Mouse (Mus musculus) MEL (cell line): ENCODE measurements around the gene Pon3. TPM values are rescaled to one million over a fixed set of nuclear protein-coding genes. Genes with fewer than 3 reads are reported as not detected.

Source experiments
- DNase-seq: peaks from one replicate; pipeline ENCODE4 v3.0.0; 2011; ENCODE audit warnings: low read depth, low spot score
- H3K27ac ChIP-seq: 2 replicates; pipeline ENCODE4 v1.5.1; 2012; ENCODE audit warnings: low read depth, mild to moderate bottlenecking, control low read depth, low read length, moderate library complexity; ENCODE audit not compliant: control insufficient read depth
- H3K27me3 ChIP-seq, 2 experiments: fragments of 150-350 bp in 1 of 2; sonication (generic) in 1 of 2; 2 replicates each; pipeline ENCODE4 v1.6.1; 2012; ENCODE audit warnings: low read length in 2 of 2, mild to moderate bottlenecking in 2 of 2, improper control_type of control experiment in 1 of 2, moderate library complexity in 1 of 2; ENCODE audit not compliant: insufficient read depth in 2 of 2, control insufficient read depth in 1 of 2
- H3K36me3 ChIP-seq, 2 experiments: 2 replicates each; pipeline ENCODE4 v1.6.1; 2012 to 2014; ENCODE audit warnings: low read length in 2 of 2, improper control_type of control experiment in 1 of 2, inconsistent platforms in 1 of 2, mild to moderate bottlenecking in 1 of 2; ENCODE audit not compliant: insufficient read depth in 2 of 2, control insufficient read depth in 1 of 2
- H3K4me1 ChIP-seq, 2 experiments: fragments of 150-350 bp in 1 of 2; sonication (generic) in 1 of 2; 2 replicates each; pipeline ENCODE4 v1.6.1; 2012; ENCODE audit warnings: low read length in 2 of 2, improper control_type of control experiment in 1 of 2, mild to moderate bottlenecking in 1 of 2; ENCODE audit not compliant: insufficient read depth in 2 of 2, control insufficient read depth in 1 of 2
- H3K4me3 ChIP-seq, 2 experiments: fragments of 150-350 bp in 1 of 2; sonication (generic) in 1 of 2; 2 replicates each; pipeline ENCODE4 v1.5.1; 2012; ENCODE audit warnings: low read depth in 2 of 2, low read length in 2 of 2, mild to moderate bottlenecking in 2 of 2, moderate library complexity in 2 of 2, control low read depth in 1 of 2, improper control_type of control experiment in 1 of 2; ENCODE audit not compliant: control insufficient read depth in 1 of 2, insufficient read depth in 1 of 2
- H3K79me2 ChIP-seq: 2 replicates; pipeline ENCODE4 v1.6.1; 2012; ENCODE audit warnings: mild to moderate bottlenecking, low read length, moderate library complexity; ENCODE audit not compliant: control insufficient read depth, poor library complexity, insufficient read depth
- H3K9ac ChIP-seq: 2 replicates; pipeline ENCODE4 v1.6.1; 2012; ENCODE audit warnings: low read depth, mild to moderate bottlenecking, control low read depth, low read length, moderate library complexity; ENCODE audit not compliant: control insufficient read depth, poor library complexity, severe bottlenecking
- H3K9me3 ChIP-seq: fragments of 150-350 bp; sonication (generic); replicated peaks from 2 replicates; pipeline ENCODE4 v1.6.1; 2012; ENCODE audit warnings: mild to moderate bottlenecking, low read length, improper control_type of control experiment, moderate library complexity; ENCODE audit not compliant: insufficient read depth
- CHD1 ChIP-seq: IDR thresholded peaks from 2 replicates; pipeline ENCODE4 v1.6.1; 2012; ENCODE audit warnings: low read depth, mild to moderate bottlenecking, inconsistent platforms, low read length, improper control_type of control experiment
- CHD2 ChIP-seq: IDR thresholded peaks from 2 replicates; pipeline ENCODE4 v1.6.1; 2011; ENCODE audit warnings: low read length, improper control_type of control experiment
- CTCF ChIP-seq, 3 experiments: IDR thresholded peaks in 2 of 3; conservative IDR thresholded peaks in 1 of 3; 2 replicates each; pipeline ENCODE4 v1.5.1; 2011 to 2012; ENCODE audit warnings: low read length in 3 of 3, low read depth in 2 of 3, mild to moderate bottlenecking in 2 of 3, improper control_type of control experiment in 1 of 3, inconsistent platforms in 1 of 3, mixed read lengths in 1 of 3, moderate library complexity in 1 of 3; ENCODE audit not compliant: control insufficient read depth in 1 of 3, insufficient read depth in 1 of 3, poor library complexity in 1 of 3, severe bottlenecking in 1 of 3
- ELF1 ChIP-seq: IDR thresholded peaks from 2 replicates; pipeline ENCODE4 v1.6.1; 2014; ENCODE audit warnings: low read depth, mild to moderate bottlenecking, inconsistent platforms, low read length, improper control_type of control experiment, moderate library complexity
- EP300 ChIP-seq, 2 experiments: IDR thresholded peaks; 2 replicates each; pipeline ENCODE4 v1.6.1; 2011; ENCODE audit warnings: improper control_type of control experiment in 2 of 2, low read length in 2 of 2, low read depth in 1 of 2, mild to moderate bottlenecking in 1 of 2
- ETS1 ChIP-seq: IDR thresholded peaks from 2 replicates; pipeline ENCODE4 v1.6.1; 2012; ENCODE audit warnings: low read depth, mild to moderate bottlenecking, inconsistent platforms, low read length, improper control_type of control experiment, moderate library complexity
- GABPA ChIP-seq: IDR thresholded peaks from 2 replicates; pipeline ENCODE4 v1.6.1; 2012; ENCODE audit warnings: low read depth, mild to moderate bottlenecking, inconsistent platforms, low read length, improper control_type of control experiment, moderate library complexity
- MAX ChIP-seq: IDR thresholded peaks from 2 replicates; pipeline ENCODE4 v1.6.1; 2011; ENCODE audit warnings: low read length, improper control_type of control experiment
- MAZ ChIP-seq: IDR thresholded peaks from 2 replicates; pipeline ENCODE4 v1.6.1; 2012; ENCODE audit warnings: low read depth, mild to moderate bottlenecking, inconsistent platforms, low read length, improper control_type of control experiment
- MXI1 ChIP-seq: IDR thresholded peaks from 2 replicates; pipeline ENCODE4 v1.6.1; 2011; ENCODE audit warnings: mild to moderate bottlenecking, low read depth, low read length, improper control_type of control experiment
- MYB ChIP-seq: IDR thresholded peaks from 2 replicates; pipeline ENCODE4 v1.6.1; 2011; ENCODE audit warnings: mild to moderate bottlenecking, low read depth, low read length, improper control_type of control experiment
- MYC ChIP-seq: IDR thresholded peaks from 2 replicates; pipeline ENCODE4 v1.6.1; 2011; ENCODE audit warnings: low read depth, mild to moderate bottlenecking, low read length, improper control_type of control experiment, moderate library complexity
- NELFE ChIP-seq: IDR thresholded peaks from 2 replicates; pipeline ENCODE4 v1.6.1; 2011; ENCODE audit warnings: low read depth, low read length, improper control_type of control experiment
- NRF1 ChIP-seq: IDR thresholded peaks from 2 replicates; pipeline ENCODE4 v1.6.1; 2014; ENCODE audit warnings: low read depth, mild to moderate bottlenecking, inconsistent platforms, low read length, improper control_type of control experiment, moderate library complexity; ENCODE audit not compliant: poor library complexity, insufficient read depth, severe bottlenecking
- POLR2A ChIP-seq, 2 experiments: IDR thresholded peaks; 2 replicates each; pipeline ENCODE4 v1.6.1; 2011 to 2012; ENCODE audit warnings: low read length in 2 of 2, mild to moderate bottlenecking in 2 of 2, control low read depth in 1 of 2, improper control_type of control experiment in 1 of 2, low read depth in 1 of 2, moderate library complexity in 1 of 2; ENCODE audit not compliant: control insufficient read depth in 1 of 2, insufficient read depth in 1 of 2, poor library complexity in 1 of 2
- POLR2AphosphoS5 ChIP-seq: IDR thresholded peaks from 2 replicates; pipeline ENCODE4 v1.6.1; 2012; ENCODE audit warnings: low read depth, borderline replicate concordance, mild to moderate bottlenecking, inconsistent platforms, low read length, moderate library complexity, mixed read lengths
- RAD21 ChIP-seq: IDR thresholded peaks from 2 replicates; pipeline ENCODE4 v1.6.1; 2011; ENCODE audit warnings: mild to moderate bottlenecking, low read depth, low read length, improper control_type of control experiment
- RCOR1 ChIP-seq: IDR thresholded peaks from 2 replicates; pipeline ENCODE4 v1.6.1; 2012; ENCODE audit warnings: low read depth, mild to moderate bottlenecking, inconsistent platforms, low read length, improper control_type of control experiment
- SIN3A ChIP-seq: IDR thresholded peaks from 2 replicates; pipeline ENCODE4 v1.6.1; 2012; ENCODE audit warnings: low read length, improper control_type of control experiment, inconsistent platforms
- TAL1 ChIP-seq: IDR thresholded peaks from 2 replicates; pipeline ENCODE4 v1.6.1; 2012; ENCODE audit warnings: mild to moderate bottlenecking, inconsistent platforms, low read length, moderate library complexity, mixed read lengths
- TBP ChIP-seq: IDR thresholded peaks from 2 replicates; pipeline ENCODE4 v1.8.0; 2011; ENCODE audit warnings: low read depth, low read length, improper control_type of control experiment
- TCF12 ChIP-seq: IDR thresholded peaks from 2 replicates; pipeline ENCODE4 v1.6.1; 2014; ENCODE audit warnings: low read depth, mild to moderate bottlenecking, inconsistent platforms, low read length, improper control_type of control experiment, moderate library complexity
- UBTF ChIP-seq: IDR thresholded peaks from 2 replicates; pipeline ENCODE4 v1.6.1; 2012; ENCODE audit warnings: low read depth, mild to moderate bottlenecking, inconsistent platforms, low read length, improper control_type of control experiment, moderate library complexity, borderline replicate concordance; ENCODE audit not compliant: insufficient read depth
- USF2 ChIP-seq, 2 experiments: IDR thresholded peaks; 2 replicates each; pipeline ENCODE4 v1.6.1; 2011 to 2012; ENCODE audit warnings: improper control_type of control experiment in 2 of 2, low read length in 2 of 2, borderline replicate concordance in 1 of 2, inconsistent platforms in 1 of 2, low read depth in 1 of 2, mild to moderate bottlenecking in 1 of 2; ENCODE audit not compliant: insufficient read depth in 1 of 2
- ZC3H11A ChIP-seq: IDR thresholded peaks from 2 replicates; pipeline ENCODE4 v1.6.1; 2012; ENCODE audit warnings: low read depth, mild to moderate bottlenecking, inconsistent platforms, low read length, improper control_type of control experiment
- ZKSCAN1 ChIP-seq: IDR thresholded peaks from 2 replicates; pipeline ENCODE4 v1.6.1; 2012; ENCODE audit warnings: low read depth, mild to moderate bottlenecking, inconsistent platforms, low read length, improper control_type of control experiment, moderate library complexity
- ZMIZ1 ChIP-seq: IDR thresholded peaks from 2 replicates; pipeline ENCODE4 v1.6.1; 2012; ENCODE audit warnings: low read depth, mild to moderate bottlenecking, inconsistent platforms, low read length, improper control_type of control experiment, moderate library complexity
- ZNF384 ChIP-seq: IDR thresholded peaks from 2 replicates; pipeline ENCODE4 v1.6.1; 2012; ENCODE audit warnings: low read depth, mild to moderate bottlenecking, inconsistent platforms, low read length, improper control_type of control experiment
- polyA plus RNA-seq, 2 experiments: library from polyadenylated mRNA; stranded (reverse) in 1 of 2; unstranded in 1 of 2; fragments of >175 nt in 1 of 2; fragments of >200 nt in 1 of 2; gene quantifications; 2 replicates each; pipeline versions ENCODE4 v1.2.1 to v1.2.4; 2012; ENCODE audit warnings: low replicate concordance in 2 of 2, low read depth in 1 of 2; ENCODE audit not compliant: insufficient read length in 2 of 2, insufficient read depth in 1 of 2, missing spikeins in 1 of 2
- total RNA-seq: library from RNA; depleted of rRNA; stranded (reverse); fragments of 300-350 nt; gene quantifications from 2 replicates; pipeline ENCODE4 v1.2.3, GENCODE M21; 2012

Pon3 gene
- total and polyA plus RNA-seq, 3 experiments: 2.9 to 5.9 TPM; not detected in 1

DNA sequence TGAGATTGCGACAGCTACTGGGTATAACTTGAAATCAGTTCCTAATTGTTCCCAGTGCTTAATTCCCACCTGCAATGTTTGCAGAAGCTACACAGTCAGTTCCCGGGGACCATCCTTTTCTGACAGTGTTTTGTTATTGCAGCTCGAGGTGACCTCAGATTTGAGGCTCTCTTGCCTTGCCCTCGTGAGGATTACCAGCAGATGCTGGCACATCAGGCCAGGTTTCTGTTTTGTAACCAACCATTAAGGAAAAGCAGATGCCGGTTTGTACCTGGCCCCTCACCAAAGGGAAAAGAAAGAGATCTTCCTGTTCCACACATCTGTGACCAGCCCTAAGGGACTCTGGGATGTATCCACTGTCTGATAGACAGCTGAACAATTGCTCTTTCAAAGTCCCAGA lies 43.5 kb upstream of the Pon3 start:
- H3K9me3 ChIP-seq: no peaks in the 10 kb centered on the region
- H3K4me3 ChIP-seq: no peak overlapping the region
- H3K9ac ChIP-seq: no peak overlapping the region
- peaks cover 0 to 18% of the 10 kb centered on the region in 2 experiments; a peak in 2 of 4 replicates for H3K36me3 ChIP-seq
- H3K79me2 ChIP-seq: peaks cover 21% of the 10 kb centered on the region
- TF ChIP-seq TBP (no peak), ZC3H11A (no peak), ETS1 (no peak), NRF1 (no peak), USF2 (IDR thresholded peaks at IDR 0.05; ENCODE audit: borderline replicate concordance in 1 of 2, insufficient read depth in 1 of 2, low read depth in 1 of 2, low read length in 2 of 2) (no peak), TAL1 (no peak), CHD2 (no peak), EP300 (IDR thresholded peaks at IDR 0.05; ENCODE audit: low read depth in 1 of 2, low read length in 2 of 2) (no peak), RAD21 (no peak)
- no peak for DNase-seq
- H3K27ac ChIP-seq: no peak overlapping the region
- no peaks in the 10 kb centered on the region for H3K27me3 ChIP-seq
- peaks cover 2 to 17% of the 10 kb centered on the region in 2 experiments for H3K4me1 ChIP-seq

DNA sequence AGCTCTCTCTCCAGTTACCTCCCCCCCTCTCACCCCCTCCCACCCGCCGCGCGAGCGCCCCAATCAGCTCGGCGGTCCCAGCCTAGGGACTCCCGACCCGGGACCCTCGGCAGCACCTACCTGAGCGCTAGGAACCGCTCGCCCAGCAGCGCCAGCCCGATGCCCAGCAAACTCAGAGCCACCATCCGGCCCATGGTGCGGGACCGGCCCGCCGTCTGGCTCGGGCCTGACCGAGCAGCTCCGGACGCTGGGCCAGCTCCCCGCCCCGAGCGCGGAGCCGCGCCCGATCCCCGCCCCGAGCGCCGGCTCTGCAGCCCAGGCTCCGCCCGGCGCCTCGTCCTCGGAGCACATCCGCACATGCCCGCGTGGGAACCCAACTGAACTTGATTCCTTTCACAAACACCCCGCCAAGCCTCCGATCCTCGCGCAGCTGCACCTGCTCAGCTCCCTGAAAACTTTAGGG lies 42.0 kb upstream of the Pon3 start, which contains the start of gene Pon2:
Gene Pon2, minus strand, starts transcription at position 364 of the 463 bp plus-strand sequence.
- Histone ChIP-seq H3K9me3 (no peaks in the 10 kb centered on the region), H3K4me1 (peaks cover 2 to 19% of the 10 kb centered on the region in 2 experiments), H3K36me3 (peaks cover 0 to 22% of the 10 kb centered on the region in 2 experiments; a peak in 2 of 4 replicates), H3K79me2 (peaks cover 27% of the 10 kb centered on the region), H3K27ac (peak within 1 kb of the TSS; percentile 100), H3K27me3 (no peaks in the 10 kb centered on the region), H3K4me3 (peak within 1 kb of the TSS; percentile 88 to 95), H3K9ac (peak within 1 kb of the TSS; percentile 99)
- TF ChIP-seq USF2 (IDR thresholded peaks at IDR 0.05; ENCODE audit: borderline replicate concordance in 1 of 2, insufficient read depth in 1 of 2, low read depth in 1 of 2, low read length in 2 of 2): no peak
- no peak for TF ChIP-seq RCOR1
- peak; percentile 64 for TF ChIP-seq TBP
- TF ChIP-seq MAX: peak; percentile 79; the same call in 1 of the 2 replicates
- TF ChIP-seq ETS1: 0 out of 2 replicates have a peak, but pooled peaks have one; percentile 31
- TF ChIP-seq ZKSCAN1: no peak
- TF ChIP-seq NRF1: 0 out of 2 replicates have a peak, but pooled peaks have one; percentile 40
- peak; percentile 69 to 79 for TF ChIP-seq POLR2A (IDR thresholded peaks at IDR 0.05; ENCODE audit: control insufficient read depth in 1 of 2, insufficient read depth in 1 of 2, low read depth in 1 of 2, low read length in 2 of 2, poor library complexity in 1 of 2)
- TF ChIP-seq TCF12: peak; percentile 40
- TF ChIP-seq MXI1: peak; percentile 71
- TF ChIP-seq MYC: 0 out of 2 replicates have a peak, but pooled peaks have one; percentile 24
- peak; percentile 51; the same call in 1 of the 2 replicates for TF ChIP-seq ELF1
- peak; percentile 70 for TF ChIP-seq NELFE
- peak; percentile 23; the same call in 1 of the 2 replicates for TF ChIP-seq CHD1
- TF ChIP-seq GABPA: no peak
- TF ChIP-seq ZMIZ1: peak; percentile 86
- TF ChIP-seq POLR2AphosphoS5: no peak
- TF ChIP-seq MYB: 0 out of 2 replicates have a peak, but pooled peaks have one; percentile 19
- no peak for TF ChIP-seq RAD21
- TF ChIP-seq ZNF384: no peak
- 0 out of 2 replicates have a peak, but pooled peaks have one; percentile 47 for TF ChIP-seq MAZ
- TF ChIP-seq EP300 (IDR thresholded peaks at IDR 0.05; ENCODE audit: low read depth in 1 of 2, low read length in 2 of 2): 0 out of 4 replicates have a peak, but pooled peaks of 1 of the 2 experiments have one; percentile 20
- TF ChIP-seq SIN3A: peak; percentile 9; the same call in 1 of the 2 replicates
- no peak for TF ChIP-seq TAL1
- TF ChIP-seq UBTF: peak; percentile 96
- no peak for TF ChIP-seq CTCF (IDR thresholded peaks at IDR 0.05 in 2 of 3, conservative IDR thresholded peaks at IDR 0.05 in 1 of 3; ENCODE audit: control insufficient read depth in 1 of 3, insufficient read depth in 1 of 3, low read depth in 2 of 3, low read length in 3 of 3, poor library complexity in 1 of 3, severe bottlenecking in 1 of 3)
- DNase-seq: peak; percentile 84
